Mouse (Mus musculus) CD4-positive helper T cell, adult 2 months (primary cell): ENCODE results near the gene Polr1d.
A peak's percentile ranks its signal among the peaks of the same experiment; 100 is the strongest.

Experiments used
- DNase-seq: peaks from one replicate; pipeline ENCODE4 v3.0.0-alpha.2; 2012; ENCODE audit warnings: low read depth, missing footprints, low spot score

Polr1d gene

GRCm38 (mm10) chr5:147135994-147136393 lies 59.1 kb downstream of the Polr1d start:
- DNase-seq = no peak

GRCm38 (mm10) chr5:147147340-147147739 lies 70.5 kb downstream of the Polr1d start:
- DNase-seq = no peak

DNA sequence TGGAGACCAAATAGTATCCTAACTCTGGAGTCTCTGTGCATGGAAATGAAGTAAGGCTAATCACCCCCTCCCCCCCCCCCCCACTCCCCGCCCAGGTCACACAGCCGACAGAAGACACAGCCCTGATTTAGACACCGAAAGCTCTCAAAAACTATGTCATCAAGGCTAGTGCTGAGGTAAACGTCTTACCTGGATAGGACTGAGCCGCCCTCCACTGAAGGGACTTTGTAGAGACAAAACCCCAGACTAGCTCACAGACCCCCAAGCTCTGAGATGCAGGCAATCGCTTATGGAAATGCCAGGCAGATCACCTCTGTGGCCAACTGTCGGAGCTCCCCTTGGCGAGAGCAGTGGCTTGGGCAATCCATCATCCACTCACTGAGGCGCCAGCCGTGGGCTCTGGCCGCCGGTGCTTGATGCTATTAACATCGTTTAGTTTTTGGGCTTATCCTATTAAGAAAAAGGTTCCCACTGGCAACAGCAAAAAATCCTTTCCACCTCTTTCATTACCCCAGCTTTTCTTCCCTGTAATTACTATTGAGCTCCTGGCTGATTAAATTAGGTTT lies 78.0 kb downstream of the Polr1d start:
- DNase-seq = no peak

- DNase-seq = no peak
Measured at GRCm38 (mm10) chr5:147155449-147156133, 78.7 kb downstream of the Polr1d start.

GRCm38 (mm10) chr5:147156376-147156775 lies 79.5 kb downstream of the Polr1d start:
- no peak for DNase-seq

GRCm38 (mm10) chr5:147157441-147157840 lies 80.6 kb downstream of the Polr1d start:
- no peak for DNase-seq

GRCm38 (mm10) chr5:147159320-147159719 lies 82.5 kb downstream of the Polr1d start:
- peak; percentile 85 for DNase-seq

GRCm38 (mm10) chr5:147159792-147160191 lies 82.9 kb downstream of the Polr1d start:
- DNase-seq = no peak
